Mouse (Mus musculus): ENCODE data around the gene Syt8. TPM values are rescaled to one million over a fixed set of nuclear protein-coding genes. Genes with fewer than 3 reads are reported as not detected.

The Syt8 gene
- polyA plus RNA-seq, 1 experiment from 2014 or later = not detected

DNA sequence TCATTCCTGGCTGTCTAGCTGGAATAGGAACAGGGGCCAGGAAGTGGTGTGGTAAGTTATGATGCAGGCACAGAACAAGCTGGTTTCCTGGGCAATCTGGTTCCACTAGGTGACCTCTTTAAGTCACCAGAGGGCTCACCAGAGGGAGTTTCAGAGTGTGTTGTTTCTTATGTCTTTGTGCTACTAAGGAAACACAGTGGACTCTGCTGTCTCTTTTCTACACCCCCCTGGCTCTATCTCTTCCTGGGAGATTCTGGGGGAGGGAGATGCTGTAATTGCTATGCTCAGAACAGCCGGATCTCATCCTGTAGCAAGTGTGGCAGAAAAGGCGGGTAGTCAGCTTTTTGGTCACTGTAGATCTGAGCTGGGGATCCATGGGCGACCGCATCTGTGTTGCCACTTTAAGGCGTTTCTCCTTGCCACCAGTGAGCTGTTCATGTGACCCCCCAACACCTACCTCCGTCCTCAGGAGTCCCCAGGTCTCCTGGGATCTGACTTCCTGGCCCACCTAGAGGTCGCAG is 35.6 kb downstream of the Syt8 start:
- Histone ChIP-seq H3K36me3 (no peaks in the 10 kb centered on the region), H3K27ac (no peak overlapping the region; the same call in 1 of the 2 replicates), H3K4me3 (no peak overlapping the region), H3K4me1 (peaks cover 11% of the 10 kb centered on the region; the same call in 1 of the 2 replicates), H3K4me2 (no peak overlapping the region), H3K9me3 (replicated peaks) (no peaks in the 10 kb centered on the region), H3K9ac (no peak overlapping the region), H3K27me3 (replicated peaks) (0 out of 2 replicates have a peak, but pooled peaks cover under 1% of the 10 kb centered on the region)
- WGBS (ENCODE audit: insufficient replicate concordance) = 42% methylated on average over 7 of the region's 7 CpGs
- ATAC-seq = no peak

DNA sequence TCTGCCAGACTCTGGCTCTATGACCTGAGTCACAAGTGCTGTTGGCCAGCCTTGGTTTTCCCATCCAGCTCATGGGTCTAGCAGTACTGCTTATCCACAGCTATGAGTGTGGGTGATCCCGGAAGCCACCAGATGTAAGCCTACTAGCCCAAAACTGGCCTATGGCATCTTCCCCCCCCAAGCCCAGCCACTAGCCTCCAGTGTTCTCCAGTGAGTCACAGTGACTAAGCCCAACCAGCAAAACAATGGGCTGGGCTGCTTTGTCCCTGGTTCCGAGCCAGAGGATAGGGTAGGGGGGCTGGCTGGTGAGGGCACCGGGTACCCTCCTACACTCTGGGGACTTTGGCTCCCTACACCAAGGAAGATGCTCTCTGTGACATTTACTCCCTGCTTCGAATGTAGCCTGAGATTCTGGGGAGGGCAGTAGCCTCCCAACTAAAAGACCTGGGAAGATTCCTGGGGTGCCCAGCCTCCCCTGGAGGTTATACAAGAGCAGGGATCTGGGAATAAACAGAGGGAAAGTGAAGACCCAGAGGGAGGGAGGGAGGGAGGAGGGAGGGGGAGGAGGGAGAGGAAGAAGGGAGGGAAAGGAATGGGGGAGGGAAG is 36.3 kb downstream of the Syt8 start:
- no peak; the same call in 1 of the 2 replicates for ATAC-seq
- H3K4me1 ChIP-seq = peaks cover 11% of the 10 kb centered on the region; the same call in 1 of the 2 replicates
- no peaks in the 10 kb centered on the region for H3K9me3 ChIP-seq (replicated peaks)
- H3K27ac ChIP-seq = no peak overlapping the region
- 0 out of 2 replicates have a peak, but pooled peaks cover 8% of the 10 kb centered on the region for H3K27me3 ChIP-seq (replicated peaks)
- H3K36me3 ChIP-seq = no peaks in the 10 kb centered on the region
- H3K4me3 ChIP-seq = no peak overlapping the region
- H3K9ac ChIP-seq = no peak overlapping the region
- no peak overlapping the region for H3K4me2 ChIP-seq
- 20% methylated on average over 4 of the region's 4 CpGs for WGBS (ENCODE audit: insufficient replicate concordance)

GRCm38 (mm10) chr7:142471414-142471861 is 36.8 kb downstream of the Syt8 start:
- Histone ChIP-seq H3K9me3 (replicated peaks) (no peaks in the 10 kb centered on the region), H3K36me3 (no peaks in the 10 kb centered on the region), H3K27me3 (replicated peaks) (0 out of 2 replicates have a peak, but pooled peaks cover 11% of the 10 kb centered on the region), H3K4me1 (peaks cover 11% of the 10 kb centered on the region; the same call in 1 of the 2 replicates), H3K9ac (no peak overlapping the region; the same call in 1 of the 2 replicates), H3K4me2 (no peak overlapping the region), H3K27ac (peak overlapping the region; percentile 2), H3K4me3 (no peak overlapping the region)
- no peak for ATAC-seq
- 43% methylated on average over 6 of the region's 6 CpGs for WGBS (ENCODE audit: insufficient replicate concordance)

- no peaks in the 10 kb centered on the region for H3K9me3 ChIP-seq (replicated peaks)
- WGBS (ENCODE audit: insufficient replicate concordance) = 55% methylated on average over 15 of the region's 15 CpGs
- ATAC-seq = no peak
- H3K36me3 ChIP-seq = no peaks in the 10 kb centered on the region
- H3K4me2 ChIP-seq = no peak overlapping the region
- no peak overlapping the region for H3K4me3 ChIP-seq
- H3K4me1 ChIP-seq = peaks cover 11% of the 10 kb centered on the region; the same call in 1 of the 2 replicates
- peak overlapping the region; percentile 2 for H3K27ac ChIP-seq
- no peak overlapping the region; the same call in 1 of the 2 replicates for H3K9ac ChIP-seq
- H3K27me3 ChIP-seq (replicated peaks) = 0 out of 2 replicates have a peak, but pooled peaks cover 11% of the 10 kb centered on the region
Measured at GRCm38 (mm10) chr7:142471884-142472570, 37.4 kb downstream of the Syt8 start.

DNA sequence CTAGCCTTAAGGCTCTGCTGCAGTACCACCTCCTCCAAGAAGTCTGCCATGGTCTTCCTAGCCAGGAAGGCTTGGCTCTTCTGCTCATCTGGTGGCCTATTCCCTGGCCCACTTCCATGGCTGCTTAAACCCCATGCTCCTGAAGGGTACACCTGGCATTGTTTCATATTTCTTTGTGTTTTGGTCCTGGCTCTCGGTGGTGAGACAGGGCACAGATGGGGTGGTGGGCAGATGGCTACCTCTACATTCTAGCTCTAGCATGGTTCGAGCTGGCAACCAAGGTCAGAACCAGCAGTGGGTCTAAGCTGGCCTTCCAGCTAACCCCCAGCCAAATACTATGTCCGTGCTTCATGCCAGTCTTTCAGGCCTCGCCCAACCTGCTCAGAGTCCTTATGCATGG is 38.3 kb downstream of the Syt8 start:
- 58% methylated on average over 4 of the region's 4 CpGs for WGBS (ENCODE audit: insufficient replicate concordance)
- no peak overlapping the region for H3K27ac ChIP-seq

GRCm38 (mm10) chr7:142473476-142473875 is 38.8 kb downstream of the Syt8 start:
- Histone ChIP-seq H3K4me1 (peaks cover 11% of the 10 kb centered on the region; the same call in 1 of the 2 replicates), H3K36me3 (no peaks in the 10 kb centered on the region), H3K27ac (no peak overlapping the region), H3K9me3 (replicated peaks) (no peaks in the 10 kb centered on the region), H3K4me2 (no peak overlapping the region), H3K9ac (no peak overlapping the region), H3K4me3 (no peak overlapping the region), H3K27me3 (replicated peaks) (0 out of 2 replicates have a peak, but pooled peaks cover 11% of the 10 kb centered on the region)
- ATAC-seq = no peak
- WGBS (ENCODE audit: insufficient replicate concordance) = 62% methylated on average over 2 of the region's 2 CpGs

More for the DNA sequence above, 38.3 kb downstream of the Syt8 start:
- Histone ChIP-seq H3K9ac (no peak overlapping the region), H3K4me2 (no peak overlapping the region), H3K4me1 (peaks cover 11% of the 10 kb centered on the region; the same call in 1 of the 2 replicates), H3K9me3 (replicated peaks) (no peaks in the 10 kb centered on the region), H3K36me3 (no peaks in the 10 kb centered on the region), H3K4me3 (no peak overlapping the region), H3K27me3 (replicated peaks) (0 out of 2 replicates have a peak, but pooled peaks cover 11% of the 10 kb centered on the region)
- no peak for ATAC-seq

GRCm38 (mm10) chr7:142474799-142475198 is 40.1 kb downstream of the Syt8 start:
- Histone ChIP-seq H3K9ac (no peak overlapping the region), H3K27ac (no peak overlapping the region), H3K4me3 (no peak overlapping the region)

DNA sequence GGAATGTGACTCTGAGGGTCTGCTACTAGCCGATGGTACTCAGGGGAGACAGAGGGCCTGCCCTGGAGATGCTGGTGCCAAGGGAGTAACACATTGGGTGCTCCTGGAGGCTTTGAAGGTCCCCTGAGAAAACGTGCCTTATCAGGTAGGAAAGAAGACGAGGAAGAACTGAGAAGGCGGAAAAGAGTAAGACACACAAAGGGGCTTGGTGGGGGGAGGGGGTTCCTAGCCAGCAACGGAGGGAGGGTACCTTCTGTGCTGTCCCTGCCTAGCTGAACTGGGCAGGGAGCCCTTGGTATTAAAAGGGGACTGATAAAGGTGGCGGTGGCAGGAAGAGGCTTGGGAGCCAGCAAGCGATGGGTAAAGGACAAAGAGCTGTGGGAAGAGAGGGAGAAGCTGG is 41.0 kb downstream of the Syt8 start:
- Histone ChIP-seq H3K9me3 (replicated peaks) (no peaks in the 10 kb centered on the region), H3K36me3 (no peaks in the 10 kb centered on the region), H3K9ac (no peak overlapping the region), H3K27ac (no peak overlapping the region), H3K27me3 (replicated peaks) (0 out of 2 replicates have a peak, but pooled peaks cover 11% of the 10 kb centered on the region), H3K4me2 (no peak overlapping the region), H3K4me3 (no peak overlapping the region), H3K4me1 (peaks cover 5% of the 10 kb centered on the region; the same call in 1 of the 2 replicates)
- no peak for ATAC-seq
- WGBS (ENCODE audit: insufficient replicate concordance) = 51% methylated on average over 7 of the region's 7 CpGs

More at GRCm38 (mm10) chr7:142474799-142475198, 40.1 kb downstream of the Syt8 start:
- peaks cover 11% of the 10 kb centered on the region; the same call in 1 of the 2 replicates for H3K4me1 ChIP-seq
- no peak for ATAC-seq
- H3K4me2 ChIP-seq = no peak overlapping the region
- H3K9me3 ChIP-seq (replicated peaks) = no peaks in the 10 kb centered on the region
- H3K27me3 ChIP-seq (replicated peaks) = 0 out of 2 replicates have a peak, but pooled peaks cover 11% of the 10 kb centered on the region
- 70% methylated on average over 14 of the region's 14 CpGs for WGBS (ENCODE audit: insufficient replicate concordance)
- H3K36me3 ChIP-seq = no peaks in the 10 kb centered on the region

DNA sequence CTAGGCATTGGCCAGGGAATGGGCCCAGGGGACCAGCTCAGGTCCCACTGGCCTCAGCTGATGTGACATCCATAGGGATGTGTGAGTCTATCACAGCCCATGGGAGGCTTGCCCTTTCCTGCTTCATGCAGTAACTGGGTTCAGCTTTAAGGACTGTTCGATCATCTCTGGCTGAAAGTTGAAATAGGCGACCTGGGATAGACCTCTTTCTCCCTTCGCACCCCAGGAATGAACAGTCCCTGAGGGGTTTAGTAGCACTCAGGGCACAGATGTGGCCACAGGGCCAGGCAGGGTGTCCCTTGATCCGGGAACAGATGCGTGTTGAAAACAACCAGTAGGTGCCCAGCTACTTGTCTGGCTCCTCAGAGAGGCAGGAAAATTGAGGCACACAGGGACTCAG is 41.6 kb downstream of the Syt8 start:
- H3K9me3 ChIP-seq (replicated peaks) = no peaks in the 10 kb centered on the region
- H3K36me3 ChIP-seq = no peaks in the 10 kb centered on the region
- H3K27ac ChIP-seq = no peak overlapping the region
- H3K4me3 ChIP-seq = no peak overlapping the region
- 0 out of 2 replicates have a peak, but pooled peaks cover 14% of the 10 kb centered on the region for H3K27me3 ChIP-seq (replicated peaks)
- H3K4me2 ChIP-seq = no peak overlapping the region
- no peak for ATAC-seq
- WGBS (ENCODE audit: insufficient replicate concordance) = 65% methylated on average over 5 of the region's 5 CpGs
- H3K4me1 ChIP-seq = peaks cover 4% of the 10 kb centered on the region
- no peak overlapping the region for H3K9ac ChIP-seq

DNA sequence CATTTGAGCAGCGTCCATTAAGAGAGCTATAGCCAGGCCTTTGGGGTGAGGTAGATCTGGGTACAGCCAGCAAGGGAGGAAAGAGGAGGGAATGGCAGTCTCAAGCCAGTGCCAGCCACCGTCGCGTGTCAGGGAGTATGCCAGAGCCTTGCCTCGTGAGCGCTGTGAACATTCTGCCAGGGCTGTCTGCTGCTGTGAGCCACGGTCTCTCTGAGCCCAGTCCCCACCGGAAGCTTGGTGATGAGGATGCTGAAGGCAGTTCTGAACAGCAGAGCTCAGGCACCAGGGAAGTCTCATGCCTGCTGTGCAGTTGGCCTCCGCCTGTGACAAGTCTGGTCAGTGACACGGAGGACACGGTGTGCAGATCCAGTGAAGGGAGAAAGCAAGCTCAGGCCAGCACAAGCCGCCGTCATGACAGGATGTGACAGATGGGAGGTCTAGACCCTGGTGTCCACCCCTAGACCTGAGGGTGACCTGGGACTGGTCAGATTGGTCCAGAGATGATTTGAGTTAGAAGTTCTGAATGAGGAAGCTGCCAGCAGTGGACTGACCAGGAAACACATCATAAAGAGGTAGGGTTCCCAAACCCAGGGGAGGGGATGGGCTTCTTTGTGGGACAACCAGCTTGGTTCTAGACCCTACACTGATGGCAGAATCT is 42.3 kb downstream of the Syt8 start:
- no peak overlapping the region for H3K4me2 ChIP-seq
- no peak overlapping the region for H3K27ac ChIP-seq
- H3K4me3 ChIP-seq = no peak overlapping the region

DNA sequence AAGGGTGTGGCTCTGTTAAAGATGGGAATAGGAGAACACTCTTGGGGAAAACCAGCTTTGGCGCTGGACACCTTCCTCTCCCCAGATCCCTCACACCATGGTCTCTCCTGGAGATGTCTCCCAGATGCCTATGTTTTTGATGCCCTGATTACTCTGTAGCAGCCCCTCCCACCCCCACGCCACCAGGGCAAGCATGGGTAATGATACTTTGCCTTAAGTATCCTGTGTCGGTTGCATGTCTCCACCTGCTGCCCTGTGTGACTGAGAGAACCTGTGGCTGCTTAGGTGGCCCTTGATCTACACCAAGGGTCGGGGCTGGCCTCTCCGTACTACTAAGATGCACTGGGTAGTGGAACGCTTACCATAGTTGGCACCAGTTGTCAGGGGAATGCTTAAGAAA is 43.4 kb downstream of the Syt8 start:
- Histone ChIP-seq H3K4me2 (no peak overlapping the region), H3K36me3 (no peaks in the 10 kb centered on the region), H3K27me3 (replicated peaks) (peaks cover 29% of the 10 kb centered on the region), H3K4me1 (peaks cover 16% of the 10 kb centered on the region), H3K9me3 (replicated peaks) (no peaks in the 10 kb centered on the region), H3K27ac (no peak overlapping the region), H3K4me3 (no peak overlapping the region), H3K9ac (no peak overlapping the region)
- no peak for ATAC-seq
- 70% methylated on average over 6 of the region's 6 CpGs for WGBS (ENCODE audit: insufficient replicate concordance)

More for the DNA sequence above, 42.3 kb downstream of the Syt8 start:
- WGBS (ENCODE audit: insufficient replicate concordance) = 72% methylated on average over 13 of the region's 13 CpGs
- Histone ChIP-seq H3K27me3 (replicated peaks) (0 out of 2 replicates have a peak, but pooled peaks cover 20% of the 10 kb centered on the region), H3K36me3 (no peaks in the 10 kb centered on the region), H3K9ac (no peak overlapping the region), H3K4me1 (peaks cover 10% of the 10 kb centered on the region), H3K9me3 (replicated peaks) (no peaks in the 10 kb centered on the region)
- ATAC-seq = no peak
